Mouse (Mus musculus) kidney, postnatal 4 days (tissue): ENCODE results near the gene Fam196b.

ENCODE experiments used
- DNase-seq, 2 experiments: peaks; one replicate each; pipeline ENCODE4 v3.0.0; 2021; ENCODE audit warnings: mixed read lengths in 2 of 2

Fam196b gene

GRCm38 (mm10) chr11:34406309-34406708 lies 91.7 kb downstream of the Fam196b start:
- DNase-seq: no peak

- no peak for DNase-seq
Observed at GRCm38 (mm10) chr11:34406850-34407249, 92.2 kb downstream of the Fam196b start.

DNA sequence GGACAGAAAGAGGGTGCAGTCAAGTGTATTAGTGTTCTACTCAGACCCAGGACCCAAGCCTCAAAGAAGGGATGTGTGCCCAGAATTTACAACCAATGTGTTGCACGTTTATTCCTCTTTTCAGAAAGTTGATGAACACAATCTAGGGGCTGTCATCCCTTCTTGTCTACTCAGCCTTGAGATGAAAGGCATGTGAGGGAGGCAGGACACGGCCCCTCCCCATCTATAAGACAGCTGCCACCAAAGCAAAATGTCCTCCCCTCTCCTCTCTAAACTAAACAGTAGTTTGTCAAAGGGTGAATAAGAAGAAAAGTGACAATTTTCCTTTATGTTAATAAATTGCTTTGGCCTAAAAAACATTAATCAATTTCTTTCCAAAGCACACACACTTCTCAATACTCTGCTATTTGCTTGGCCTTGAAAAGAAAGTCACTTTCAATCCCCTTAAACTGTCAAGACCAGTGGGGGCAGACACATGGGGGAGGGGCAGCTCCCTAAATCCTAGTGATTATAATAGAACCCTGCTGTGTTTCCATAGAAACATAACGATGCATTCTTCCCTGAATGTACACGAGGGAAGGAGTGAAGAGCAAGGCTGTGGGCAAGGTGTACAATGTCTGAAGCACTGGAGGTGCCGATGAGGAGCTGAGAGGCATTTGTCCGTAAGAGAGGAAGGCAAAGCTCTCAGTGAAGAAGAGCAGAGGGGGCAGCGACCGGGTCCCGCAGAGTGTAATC lies 101.4 kb downstream of the Fam196b start:
- no peak for DNase-seq

DNA sequence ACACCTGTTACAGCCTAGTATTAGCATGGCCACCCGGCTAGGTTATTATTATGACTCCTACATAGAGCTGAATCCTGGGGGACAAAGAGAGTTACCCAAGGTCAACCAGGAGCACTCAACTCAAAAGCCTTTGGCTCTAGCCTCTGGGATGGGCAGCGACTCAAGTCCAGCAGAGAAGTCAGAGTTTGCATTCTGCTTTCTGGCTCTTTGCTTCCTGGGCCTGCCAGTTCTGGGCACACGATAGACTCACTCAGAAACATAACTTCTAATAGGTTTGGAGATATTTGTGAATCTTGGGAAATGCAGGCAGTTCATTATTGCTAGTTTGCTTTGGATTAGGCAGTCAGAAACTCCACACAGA lies 102.0 kb downstream of the Fam196b start:
- no peak for DNase-seq

- no peak for DNase-seq
Observed at GRCm38 (mm10) chr11:34421061-34421460, 106.4 kb downstream of the Fam196b start.

GRCm38 (mm10) chr11:34424546-34424945 lies 109.9 kb downstream of the Fam196b start:
- DNase-seq: peak; percentile 4 to 9

DNA sequence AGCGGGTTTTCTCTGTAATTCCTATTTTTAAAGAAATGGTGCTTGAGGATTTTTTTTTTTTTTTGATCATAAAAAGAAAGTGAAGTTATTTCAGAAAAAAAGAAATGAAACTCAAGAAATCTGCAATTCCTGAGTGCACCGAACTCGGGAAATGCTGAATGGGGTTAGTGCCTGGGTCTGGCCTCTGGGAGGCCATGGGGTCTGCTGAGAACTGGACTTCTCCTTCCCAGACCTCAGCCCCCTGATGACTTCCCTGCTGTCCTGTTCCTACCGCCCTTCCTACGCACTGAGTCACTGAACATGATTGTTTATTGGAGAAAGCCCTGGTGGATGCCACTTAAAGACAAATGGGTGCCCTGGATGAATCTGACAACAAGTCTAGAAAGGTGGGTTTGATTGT lies 112.6 kb downstream of the Fam196b start:
- DNase-seq: no peak

DNA sequence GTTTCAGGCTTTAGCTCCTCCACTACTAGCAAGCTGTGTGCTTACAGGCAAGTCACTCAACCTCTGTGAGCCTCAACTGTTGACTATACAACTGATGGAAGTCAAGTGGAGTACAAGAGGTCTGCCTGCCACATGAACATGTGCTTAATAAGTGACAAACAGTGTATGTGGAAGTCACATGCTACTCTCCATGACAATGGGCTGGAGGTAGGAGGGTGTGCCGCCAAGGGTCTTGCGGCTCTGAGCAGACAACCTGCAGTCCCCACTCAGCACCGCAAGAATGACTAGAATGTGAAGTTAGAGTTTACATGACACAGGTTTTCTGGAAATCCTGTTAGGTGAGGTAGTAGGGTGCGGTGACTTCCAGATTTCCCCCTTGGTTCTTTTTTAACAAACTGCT lies 116.3 kb downstream of the Fam196b start:
- DNase-seq: no peak

DNA sequence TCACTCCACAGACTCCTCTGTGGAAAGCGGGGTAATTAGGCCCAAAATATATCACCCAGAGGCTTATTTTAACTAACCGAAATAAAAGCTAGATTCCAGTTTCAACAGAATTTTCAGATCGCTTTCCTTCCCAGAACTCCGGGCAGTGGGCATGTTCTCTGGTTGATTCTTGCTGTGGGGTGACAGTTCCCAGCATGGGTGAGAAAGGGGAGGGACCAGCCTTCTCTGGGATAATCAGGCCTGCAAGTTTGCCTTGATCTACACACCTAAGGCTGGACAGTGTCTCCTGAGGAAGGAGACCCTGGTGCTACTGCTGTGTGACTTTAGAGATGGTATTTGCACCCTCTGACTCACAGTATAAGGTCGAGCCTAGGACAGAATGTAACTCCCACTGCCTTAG lies 116.7 kb downstream of the Fam196b start:
- DNase-seq: no peak

DNA sequence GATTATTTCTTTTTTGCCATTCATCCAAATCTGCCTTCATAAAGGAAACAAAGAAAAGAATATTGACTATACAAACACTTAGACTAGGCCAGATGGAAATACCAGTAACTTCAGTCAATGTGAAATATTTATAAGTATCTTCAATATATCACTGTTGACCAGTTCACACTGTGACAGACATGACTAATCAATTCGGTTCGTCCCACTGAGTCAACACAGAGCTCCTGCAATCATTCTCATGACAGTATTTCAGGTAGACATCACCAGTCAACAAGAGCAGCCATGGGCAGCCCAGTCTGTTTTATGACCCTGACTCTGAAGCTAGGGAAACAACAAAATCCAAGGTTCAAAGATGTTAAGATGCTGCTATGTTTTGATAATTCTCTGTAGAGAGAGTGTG lies 117.4 kb downstream of the Fam196b start:
- no peak for DNase-seq

GRCm38 (mm10) chr11:34437446-34437845 lies 122.8 kb downstream of the Fam196b start:
- DNase-seq: no peak

DNA sequence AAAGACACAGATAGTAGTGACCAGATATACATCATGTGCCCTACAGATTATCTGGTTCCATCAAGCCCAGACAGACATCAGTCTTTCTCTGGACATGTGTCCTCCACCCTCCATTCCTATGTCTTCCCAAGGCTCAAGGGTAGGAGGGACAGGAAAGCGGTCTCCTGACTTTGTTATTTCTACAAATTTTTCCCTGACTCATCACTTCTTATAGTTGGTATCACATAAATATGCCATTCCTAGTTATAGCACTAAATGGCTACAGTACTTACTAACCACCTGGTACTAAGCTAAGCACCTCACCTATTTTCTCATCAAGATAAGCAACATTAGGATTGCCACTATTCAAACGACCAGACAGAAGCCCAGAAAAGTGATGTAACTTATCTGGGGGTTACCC lies 123.8 kb downstream of the Fam196b start:
- no peak for DNase-seq

GRCm38 (mm10) chr11:34447891-34448290 lies 133.3 kb downstream of the Fam196b start:
- DNase-seq: peak; percentile 67 to 68

GRCm38 (mm10) chr11:34449944-34450343 lies 135.3 kb downstream of the Fam196b start:
- no peak for DNase-seq

DNA sequence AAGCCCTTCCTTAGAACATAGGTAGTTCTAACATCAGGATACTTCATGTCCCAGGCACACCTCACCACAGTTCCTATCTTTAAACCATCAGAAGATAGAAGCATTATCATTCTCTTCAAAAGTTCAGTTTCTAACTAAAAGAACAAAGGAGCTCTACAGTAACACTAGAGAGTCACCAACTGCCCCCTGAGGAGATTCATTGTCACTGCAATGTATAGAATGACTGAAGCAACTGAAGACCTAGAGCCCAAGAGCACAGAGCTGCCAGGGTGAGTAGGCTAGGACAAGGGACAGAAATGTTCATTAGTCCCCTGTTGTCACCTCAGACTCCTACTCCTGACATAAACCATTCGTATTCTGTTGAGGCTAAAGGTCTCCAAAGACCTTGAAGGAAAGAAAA lies 152.4 kb downstream of the Fam196b start:
- no peak for DNase-seq

DNA sequence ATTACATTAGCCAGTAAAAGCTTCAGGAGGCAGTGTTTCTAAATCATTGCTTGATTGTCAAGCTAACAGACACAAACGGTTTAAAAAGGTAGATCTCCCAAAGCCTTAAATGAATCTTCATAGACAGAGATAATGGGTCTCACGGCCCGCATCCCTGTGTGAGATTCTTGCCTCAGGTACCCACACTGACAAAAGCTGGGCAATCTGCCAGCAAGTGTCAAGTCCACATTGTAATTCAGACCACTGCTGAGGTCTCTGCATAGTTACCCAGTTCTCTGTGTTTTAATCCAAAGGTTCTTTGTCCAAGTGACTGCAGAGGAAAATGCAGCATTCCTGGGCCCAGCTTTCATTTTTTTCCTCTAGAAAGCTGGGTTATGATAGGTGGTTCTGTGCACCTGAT lies 153.9 kb downstream of the Fam196b start:
- DNase-seq: peak; percentile 21 to 53

GRCm38 (mm10) chr11:34469792-34470191 lies 155.2 kb downstream of the Fam196b start:
- DNase-seq: peak; percentile 1 to 19
